Mouse (Mus musculus) embryonic fibroblast, embryonic 13.5 days (primary cell): ENCODE results near the gene Il12rb1.

Experiments used
- CTCF ChIP-seq: IDR thresholded peaks from 2 replicates; pipeline ENCODE4 v1.5.1; 2011; ENCODE audit warnings: mild to moderate bottlenecking, control low read depth, low read length, moderate library complexity, borderline replicate concordance; ENCODE audit not compliant: insufficient read depth
- POLR2A ChIP-seq: IDR thresholded peaks from 2 replicates; pipeline ENCODE4 v1.6.1; 2011; ENCODE audit warnings: low read depth, mild to moderate bottlenecking, control low read depth, low read length, moderate library complexity

GRCm38 (mm10) chr8:70857516-70857915, 49.3 kb downstream of the Il12rb1 start:
- TF ChIP-seq CTCF (no peak), POLR2A (no peak)
